Mouse (Mus musculus): ENCODE results near the gene Eng. TPM values are rescaled to one million over a fixed set of nuclear protein-coding genes. Genes with fewer than 3 reads are reported as not detected.

Eng gene
- total and polyA plus RNA-seq, 3 experiments, result 113 to 239 (median 122) TPM

DNA sequence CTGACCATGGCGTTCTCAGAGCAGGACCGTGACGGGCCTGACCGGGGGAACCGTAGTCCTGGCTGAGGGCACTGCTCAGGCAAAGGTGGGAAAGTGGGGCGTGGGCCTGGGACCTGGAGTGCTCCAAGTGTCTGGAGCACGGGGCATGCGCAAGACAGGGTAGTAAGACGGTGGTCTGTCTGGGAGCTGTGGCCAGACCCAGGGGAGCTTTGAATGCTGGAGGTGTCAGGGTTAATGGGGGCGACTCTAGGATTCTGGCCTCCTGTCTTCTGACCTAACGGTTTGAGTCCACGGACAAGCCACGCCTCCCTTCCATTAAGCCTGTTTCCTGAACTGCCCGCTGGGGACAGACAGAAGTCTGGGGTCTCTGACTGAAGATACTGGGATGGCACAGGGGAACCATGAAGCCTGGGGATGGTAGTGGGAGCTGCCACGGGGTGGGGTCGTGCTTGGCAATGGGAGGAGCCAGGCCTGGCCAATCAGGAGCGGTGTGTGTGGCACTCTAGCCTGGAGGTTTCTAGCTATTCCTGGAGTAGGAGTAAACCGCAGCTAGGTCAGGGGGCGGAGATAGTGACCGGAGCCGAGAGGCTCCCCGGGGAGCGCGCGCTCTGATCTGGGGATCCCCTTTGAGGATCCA, 38.1 kb upstream of the Eng start:
- intact Hi-C loops (cut with DNase I), result no loop called here
- no peaks in the 10 kb centered on the region for H3K27me3 ChIP-seq (ENCODE audit: control insufficient read depth, insufficient read depth, low read length)
- DNase-seq, result peak; percentile 87 to 91
- WGBS, result 3% methylated on average over 25 of the region's 25 CpGs
- H3K27ac ChIP-seq, result peak overlapping the region; percentile 93
- peaks cover 5% of the 10 kb centered on the region for H3K4me1 ChIP-seq (ENCODE audit: control insufficient read depth, insufficient read depth, low read length)
- peak; percentile 70 for TF ChIP-seq POLR2A (IDR thresholded peaks at IDR 0.05; ENCODE audit: insufficient read depth, low read depth, low read length)
- no peak for TF ChIP-seq EP300 (IDR thresholded peaks at IDR 0.05; ENCODE audit: insufficient read depth, low read depth, low read length)
- TF ChIP-seq CTCF (IDR thresholded peaks at IDR 0.05), result peak; percentile 48
- no peaks in the 10 kb centered on the region for H3K79me2 ChIP-seq (replicated peaks; ENCODE audit: control insufficient read depth, insufficient read depth, low read length)
- peak overlapping the region; percentile 72 for H3K4me3 ChIP-seq
- peak overlapping the region; percentile 61 for H3K9ac ChIP-seq (ENCODE audit: low read depth, low read length)
- H3K36me3 ChIP-seq (ENCODE audit: control insufficient read depth, insufficient read depth, low read length), result no peaks in the 10 kb centered on the region

DNA sequence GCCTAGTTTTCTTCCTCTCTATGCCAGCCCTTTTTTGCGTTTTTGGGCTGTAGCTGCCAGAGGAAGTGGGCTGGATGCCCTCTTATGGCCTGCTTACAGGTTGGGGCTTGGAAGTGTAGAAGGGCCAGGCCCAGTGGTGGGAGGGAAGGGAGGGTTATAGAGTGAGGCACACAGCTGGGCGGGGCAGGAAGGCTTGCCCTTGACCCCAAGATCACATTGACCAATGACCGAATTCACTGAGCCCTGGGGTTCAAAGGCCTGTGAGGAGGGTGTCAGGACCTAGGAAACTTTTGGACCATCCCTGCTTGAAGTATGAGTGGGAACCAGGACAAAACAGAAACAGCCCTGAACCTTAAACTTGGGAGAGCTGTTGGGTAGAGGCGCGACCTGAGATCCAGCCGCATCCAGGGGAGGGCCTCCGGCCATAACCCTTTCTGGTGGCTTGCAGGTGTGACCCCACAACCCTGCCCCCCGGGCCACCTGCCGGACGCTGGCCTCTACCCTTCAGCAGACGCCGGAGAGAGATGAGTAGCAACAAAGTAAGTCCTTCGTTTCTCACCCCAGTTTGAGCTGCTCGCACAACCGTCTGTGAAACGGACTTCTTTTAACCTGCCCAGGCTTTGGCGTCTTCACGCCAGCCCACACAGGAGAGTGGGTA, 37.5 kb upstream of the Eng start:
- Histone ChIP-seq H3K4me3 (peak overlapping the region; percentile 72), H3K4me1 (ENCODE audit: control insufficient read depth, insufficient read depth, low read length) (peaks cover 5% of the 10 kb centered on the region), H3K27ac (peak overlapping the region; percentile 93), H3K27me3 (ENCODE audit: control insufficient read depth, insufficient read depth, low read length) (no peaks in the 10 kb centered on the region), H3K9ac (ENCODE audit: low read depth, low read length) (peak overlapping the region; percentile 61), H3K36me3 (ENCODE audit: control insufficient read depth, insufficient read depth, low read length) (no peaks in the 10 kb centered on the region), H3K79me2 (replicated peaks; ENCODE audit: control insufficient read depth, insufficient read depth, low read length) (no peaks in the 10 kb centered on the region)
- WGBS, result 45% methylated on average over 18 of the region's 18 CpGs
- DNase-seq, result peak in 1 of 2 experiments; percentile 53
- intact Hi-C loops (cut with DNase I), result no loop called here
- TF ChIP-seq CTCF (IDR thresholded peaks at IDR 0.05) (no peak), EP300 (IDR thresholded peaks at IDR 0.05; ENCODE audit: insufficient read depth, low read depth, low read length) (0 out of 2 replicates have a peak, but pooled peaks have one; percentile 4)

DNA sequence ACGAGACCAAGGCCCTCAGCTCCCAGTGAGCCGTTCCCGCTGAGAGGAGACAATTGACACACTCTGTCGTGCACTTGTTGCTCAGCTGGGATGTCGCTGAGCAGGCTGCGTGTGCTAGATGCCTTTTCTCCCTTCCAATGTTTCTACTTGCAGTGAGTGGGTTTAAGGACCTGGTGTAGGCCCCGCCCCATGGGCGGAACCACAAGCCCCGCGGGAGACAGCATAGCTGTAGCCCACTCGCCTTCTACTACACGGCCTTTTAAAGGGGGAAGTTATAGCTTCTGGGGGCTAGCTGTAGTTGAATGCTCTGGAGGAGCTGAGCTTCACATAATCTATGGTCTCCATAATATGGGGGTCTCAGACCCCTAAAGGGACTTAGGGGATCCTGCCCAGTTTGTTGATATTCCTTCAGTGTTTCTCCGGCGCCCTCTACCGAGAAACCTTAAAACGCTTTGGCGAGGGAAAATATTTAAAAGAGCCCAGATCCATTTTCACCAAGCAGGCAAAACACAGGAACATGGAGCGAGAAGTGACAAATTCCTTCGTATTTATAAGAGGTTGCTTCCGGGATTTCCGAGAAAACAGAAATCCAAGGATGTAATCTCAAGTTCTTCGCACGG, 35.7 kb upstream of the Eng start:
- 10% methylated on average over 23 of the region's 23 CpGs for WGBS
- intact Hi-C loops (cut with DNase I), result loop anchor here (5.0 kb wide), 1 partner anchor 33 kb away; the partner anchor contains the start of gene 9430097D07Rik
- peak; percentile 75 to 78 for DNase-seq
- Histone ChIP-seq H3K27ac (peak overlapping the region; percentile 62), H3K27me3 (ENCODE audit: control insufficient read depth, insufficient read depth, low read length) (no peaks in the 10 kb centered on the region), H3K79me2 (replicated peaks; ENCODE audit: control insufficient read depth, insufficient read depth, low read length) (peaks cover 2% of the 10 kb centered on the region; the same call in 1 of the 2 replicates), H3K9ac (ENCODE audit: low read depth, low read length) (no peak overlapping the region; the same call in 1 of the 2 replicates), H3K4me3 (peak overlapping the region; percentile 36), H3K36me3 (ENCODE audit: control insufficient read depth, insufficient read depth, low read length) (no peaks in the 10 kb centered on the region), H3K4me1 (ENCODE audit: control insufficient read depth, insufficient read depth, low read length) (peaks cover 5% of the 10 kb centered on the region)
- TF ChIP-seq EP300 (IDR thresholded peaks at IDR 0.05; ENCODE audit: insufficient read depth, low read depth, low read length), result no peak
- TF ChIP-seq POLR2A (IDR thresholded peaks at IDR 0.05; ENCODE audit: insufficient read depth, low read depth, low read length), result peak; percentile 56; the same call in 1 of the 2 replicates
- TF ChIP-seq CTCF (IDR thresholded peaks at IDR 0.05), result peak; percentile 81

DNA sequence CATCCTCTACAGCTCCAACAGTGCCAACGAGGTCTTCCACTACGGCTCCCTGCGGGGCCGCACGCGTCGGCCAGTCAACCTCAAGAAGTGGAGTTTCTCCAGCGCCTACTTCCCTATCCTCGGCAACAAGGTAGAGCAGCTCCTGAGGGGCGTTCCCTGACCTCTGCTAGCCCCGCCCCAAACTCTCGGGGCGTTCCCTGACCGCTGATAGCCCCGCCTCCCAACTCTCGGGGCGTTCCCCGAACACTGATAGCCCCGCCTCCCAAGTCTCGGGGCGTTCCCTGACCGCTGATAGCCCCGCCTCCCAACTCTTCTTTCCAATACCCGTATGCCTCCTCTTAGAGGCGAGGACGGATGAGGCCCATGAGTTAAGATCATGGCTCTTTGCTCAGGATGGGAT, 34.1 kb upstream of the Eng start:
- H3K4me3 ChIP-seq, result no peak overlapping the region
- no peaks in the 10 kb centered on the region for H3K36me3 ChIP-seq (ENCODE audit: control insufficient read depth, insufficient read depth, low read length)
- peaks cover 5% of the 10 kb centered on the region for H3K4me1 ChIP-seq (ENCODE audit: control insufficient read depth, insufficient read depth, low read length)
- no peak overlapping the region for H3K27ac ChIP-seq
- DNase-seq, result no peak
- WGBS, result 82% methylated on average over 26 of the region's 26 CpGs
- peaks cover 2% of the 10 kb centered on the region; the same call in 1 of the 2 replicates for H3K79me2 ChIP-seq (replicated peaks; ENCODE audit: control insufficient read depth, insufficient read depth, low read length)
- H3K27me3 ChIP-seq (ENCODE audit: control insufficient read depth, insufficient read depth, low read length), result no peaks in the 10 kb centered on the region
- intact Hi-C loops (cut with DNase I), result loop anchor here (5.0 kb wide), 1 partner anchor 35 kb away; the partner anchor contains the start of gene 9430097D07Rik
- H3K9ac ChIP-seq (ENCODE audit: low read depth, low read length), result no peak overlapping the region
- no peak for TF ChIP-seq CTCF (IDR thresholded peaks at IDR 0.05)
- no peak for TF ChIP-seq POLR2A (IDR thresholded peaks at IDR 0.05; ENCODE audit: insufficient read depth, low read depth, low read length)
- no peak for TF ChIP-seq EP300 (IDR thresholded peaks at IDR 0.05; ENCODE audit: insufficient read depth, low read depth, low read length)

DNA sequence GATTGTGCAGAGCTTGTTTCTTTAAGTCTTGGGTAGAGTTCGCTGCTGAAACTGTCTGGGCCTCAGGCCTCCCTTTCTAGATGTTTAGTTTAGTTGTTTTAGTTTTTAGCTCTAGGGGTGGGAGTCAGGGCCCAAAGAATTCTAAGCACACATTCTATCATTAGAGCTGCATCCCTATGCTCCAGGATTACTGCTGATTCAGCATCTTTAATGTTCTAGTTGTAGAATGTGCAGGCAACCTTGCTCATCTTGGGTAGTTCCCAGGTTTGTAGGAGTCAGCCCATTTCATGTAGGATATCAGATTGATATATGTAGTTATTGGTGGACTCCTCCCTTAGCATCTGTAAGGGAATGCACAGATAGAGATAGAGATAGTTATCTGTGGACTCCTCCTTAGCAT, 29.3 kb upstream of the Eng start:
- Histone ChIP-seq H3K36me3 (ENCODE audit: control insufficient read depth, insufficient read depth, low read length) (peaks cover 11% of the 10 kb centered on the region), H3K4me1 (ENCODE audit: control insufficient read depth, insufficient read depth, low read length) (peaks cover 19% of the 10 kb centered on the region), H3K27ac (no peak overlapping the region), H3K79me2 (replicated peaks; ENCODE audit: control insufficient read depth, insufficient read depth, low read length) (peaks cover 2% of the 10 kb centered on the region; the same call in 1 of the 2 replicates), H3K27me3 (ENCODE audit: control insufficient read depth, insufficient read depth, low read length) (no peaks in the 10 kb centered on the region), H3K4me3 (no peak overlapping the region), H3K9ac (ENCODE audit: low read depth, low read length) (no peak overlapping the region)
- intact Hi-C loops (cut with DNase I), result no loop called here
- TF ChIP-seq POLR2A (IDR thresholded peaks at IDR 0.05; ENCODE audit: insufficient read depth, low read depth, low read length), result no peak
- DNase-seq, result no peak
- 100% methylated on average over 1 of the region's 1 CpGs for WGBS

All from heart, adult 2 months (tissue).